Mouse (Mus musculus) MEL (cell line): Measurements from ENCODE around the gene Mid1.
"Not testable (repeated sequence)": the region's sequence is repeated elsewhere in the genome, so short reads cannot be mapped to it uniquely, and the experiment has no call there.

Experiments used
- CHD2 ChIP-seq: IDR thresholded peaks from 2 replicates; pipeline ENCODE4 v1.6.1; 2011; ENCODE audit warnings: low read length, improper control_type of control experiment
- CTCF ChIP-seq, 3 experiments: IDR thresholded peaks in 2 of 3; conservative IDR thresholded peaks in 1 of 3; 2 replicates each; pipeline ENCODE4 v1.5.1; 2011 to 2012; ENCODE audit warnings: low read length in 3 of 3, low read depth in 2 of 3, mild to moderate bottlenecking in 2 of 3, improper control_type of control experiment in 1 of 3, inconsistent platforms in 1 of 3, mixed read lengths in 1 of 3, moderate library complexity in 1 of 3; ENCODE audit not compliant: control insufficient read depth in 1 of 3, insufficient read depth in 1 of 3, poor library complexity in 1 of 3, severe bottlenecking in 1 of 3
- GABPA ChIP-seq: IDR thresholded peaks from 2 replicates; pipeline ENCODE4 v1.6.1; 2012; ENCODE audit warnings: low read depth, mild to moderate bottlenecking, inconsistent platforms, low read length, improper control_type of control experiment, moderate library complexity
- GATA1 ChIP-seq: IDR thresholded peaks from 2 replicates; pipeline ENCODE4 v1.6.1; 2011; ENCODE audit warnings: low read depth, low read length, improper control_type of control experiment
- HCFC1 ChIP-seq: IDR thresholded peaks from 2 replicates; pipeline ENCODE4 v1.6.1; 2012; ENCODE audit warnings: low read depth, mild to moderate bottlenecking, inconsistent platforms, low read length, improper control_type of control experiment, moderate library complexity
- MXI1 ChIP-seq: IDR thresholded peaks from 2 replicates; pipeline ENCODE4 v1.6.1; 2011; ENCODE audit warnings: mild to moderate bottlenecking, low read depth, low read length, improper control_type of control experiment
- POLR2A ChIP-seq, 2 experiments: IDR thresholded peaks; 2 replicates each; pipeline ENCODE4 v1.6.1; 2011 to 2012; ENCODE audit warnings: low read length in 2 of 2, mild to moderate bottlenecking in 2 of 2, control low read depth in 1 of 2, improper control_type of control experiment in 1 of 2, low read depth in 1 of 2, moderate library complexity in 1 of 2; ENCODE audit not compliant: control insufficient read depth in 1 of 2, insufficient read depth in 1 of 2, poor library complexity in 1 of 2
- POLR2AphosphoS5 ChIP-seq: IDR thresholded peaks from 2 replicates; pipeline ENCODE4 v1.6.1; 2012; ENCODE audit warnings: low read depth, borderline replicate concordance, mild to moderate bottlenecking, inconsistent platforms, low read length, moderate library complexity, mixed read lengths
- RCOR1 ChIP-seq: IDR thresholded peaks from 2 replicates; pipeline ENCODE4 v1.6.1; 2012; ENCODE audit warnings: low read depth, mild to moderate bottlenecking, inconsistent platforms, low read length, improper control_type of control experiment
- TAL1 ChIP-seq: IDR thresholded peaks from 2 replicates; pipeline ENCODE4 v1.6.1; 2012; ENCODE audit warnings: mild to moderate bottlenecking, inconsistent platforms, low read length, moderate library complexity, mixed read lengths

DNA sequence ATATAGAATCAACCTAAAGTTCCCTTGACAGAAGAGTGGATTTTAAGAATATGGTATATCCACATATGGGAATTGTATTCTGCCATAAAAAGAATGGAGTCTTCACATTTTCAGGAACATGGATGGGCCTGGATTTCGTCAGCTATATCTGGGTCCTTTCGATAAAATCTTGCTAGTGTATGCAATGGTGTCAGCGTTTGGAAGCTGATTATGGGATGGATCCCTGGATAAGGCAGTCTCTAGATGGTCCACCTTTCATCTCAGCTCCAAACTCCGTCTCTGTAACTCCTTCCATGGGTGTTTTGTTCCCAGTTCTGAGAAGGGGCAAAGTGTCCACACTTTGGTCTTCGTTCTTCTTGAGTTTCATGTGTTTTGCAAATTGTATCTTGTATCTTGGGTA is 291.3 kb downstream of the Mid1 start:
- TF ChIP-seq CTCF (IDR thresholded peaks at IDR 0.05 in 2 of 3, conservative IDR thresholded peaks at IDR 0.05 in 1 of 3; ENCODE audit: control insufficient read depth in 1 of 3, insufficient read depth in 1 of 3, low read depth in 2 of 3, low read length in 3 of 3, poor library complexity in 1 of 3, severe bottlenecking in 1 of 3); MXI1; HCFC1; GATA1; POLR2AphosphoS5; CHD2; TAL1; GABPA; POLR2A (IDR thresholded peaks at IDR 0.05; ENCODE audit: control insufficient read depth in 1 of 2, insufficient read depth in 1 of 2, low read depth in 1 of 2, low read length in 2 of 2, poor library complexity in 1 of 2); RCOR1: not testable (repeated sequence)
